Mouse (Mus musculus): ENCODE measurements around the gene Tbce.
A peak's percentile ranks its signal among the peaks of the same experiment; 100 is the strongest.
"Not testable (repeated sequence)": the region's sequence is repeated elsewhere in the genome, so short reads cannot be mapped to it uniquely, and the experiment has no call there.

The Tbce gene

DNA sequence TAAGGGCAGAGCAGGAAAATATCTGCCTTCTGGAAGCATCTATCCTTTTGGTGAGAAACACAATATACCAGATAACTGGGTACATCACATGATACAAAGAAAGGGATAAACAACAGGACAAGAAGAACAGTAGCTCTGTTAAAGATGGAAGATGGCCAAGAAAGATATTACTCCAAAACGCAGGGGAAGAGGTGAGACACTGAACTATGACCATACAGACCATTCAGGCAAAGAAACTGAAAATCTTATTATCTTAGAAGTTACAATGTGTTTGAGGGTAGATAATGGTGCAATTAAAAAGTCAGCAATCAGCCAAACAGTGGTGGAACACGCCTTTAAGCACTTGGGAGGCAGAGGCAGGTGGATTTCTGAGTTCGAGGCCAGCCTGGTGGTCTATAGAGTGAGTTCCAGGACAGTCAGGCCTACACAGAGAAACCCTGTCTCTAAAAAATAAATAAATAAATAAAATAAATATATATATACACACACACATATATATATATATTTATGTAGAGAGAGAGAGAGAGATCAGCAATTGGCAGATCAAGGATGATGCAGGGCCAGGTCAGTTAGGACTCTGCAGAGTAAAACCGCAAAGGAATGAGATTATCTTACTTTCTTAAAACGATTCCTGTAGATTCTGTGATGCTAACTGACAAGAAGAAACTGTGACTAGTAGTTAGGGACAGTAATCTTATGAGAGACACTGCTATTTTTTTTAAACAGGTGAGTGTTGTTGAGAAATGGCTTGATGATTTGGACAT is 5.9 kb downstream of the Tbce start:
- DNase-seq (ENCODE audit: low spot score), result no peak

DNA sequence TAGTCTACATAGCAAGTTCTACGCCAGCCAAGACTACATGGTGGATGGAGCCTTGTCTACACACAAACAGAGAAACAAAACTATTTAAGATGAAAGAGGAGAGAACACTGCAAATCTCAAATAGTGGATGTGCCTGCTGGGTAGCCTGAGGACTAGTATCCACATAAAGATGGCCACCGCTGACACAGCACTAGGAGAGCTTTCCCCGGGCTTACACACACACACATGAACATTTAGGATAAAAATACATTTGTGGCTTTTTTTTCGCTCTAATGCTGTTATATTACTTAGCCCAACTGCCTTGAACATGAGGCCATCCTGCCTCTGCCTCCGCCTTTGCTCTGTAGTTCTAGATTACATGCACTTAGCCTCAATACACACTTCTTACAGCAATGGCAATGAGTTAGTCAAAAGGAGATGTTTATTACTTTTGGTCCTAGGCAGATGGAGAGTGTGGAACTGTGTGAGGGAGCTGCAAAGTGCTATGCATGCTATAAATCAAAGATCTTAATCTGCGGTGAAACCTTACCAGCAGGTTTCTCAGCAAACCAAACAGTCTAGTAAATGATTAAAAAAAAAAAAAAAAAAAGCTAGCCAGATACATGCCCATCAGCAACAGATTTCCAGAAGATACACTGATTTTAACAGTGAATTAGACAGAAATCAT is 13.2 kb downstream of the Tbce start:
- DNase-seq (ENCODE audit: low spot score), result no peak

DNA sequence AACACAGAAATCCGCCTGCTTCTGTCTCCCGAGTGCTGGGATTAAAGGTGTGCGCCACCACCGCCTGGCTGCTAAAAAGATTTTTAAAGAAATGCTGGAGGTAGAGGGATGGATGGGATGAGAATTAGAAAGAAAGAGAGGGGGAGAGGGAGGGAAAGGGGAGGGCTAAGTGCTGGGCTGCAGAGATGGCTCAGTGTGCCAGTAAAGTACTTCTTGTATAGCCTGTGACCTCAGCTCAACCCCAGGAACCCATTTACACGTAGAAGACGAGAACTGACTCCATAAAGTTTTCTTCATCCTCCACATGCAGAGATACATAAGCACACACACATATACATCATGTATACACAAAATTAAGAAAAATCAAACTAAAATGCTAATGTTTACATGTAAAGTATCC is 13.9 kb downstream of the Tbce start:
- DNase-seq (ENCODE audit: low spot score), result no peak

DNA sequence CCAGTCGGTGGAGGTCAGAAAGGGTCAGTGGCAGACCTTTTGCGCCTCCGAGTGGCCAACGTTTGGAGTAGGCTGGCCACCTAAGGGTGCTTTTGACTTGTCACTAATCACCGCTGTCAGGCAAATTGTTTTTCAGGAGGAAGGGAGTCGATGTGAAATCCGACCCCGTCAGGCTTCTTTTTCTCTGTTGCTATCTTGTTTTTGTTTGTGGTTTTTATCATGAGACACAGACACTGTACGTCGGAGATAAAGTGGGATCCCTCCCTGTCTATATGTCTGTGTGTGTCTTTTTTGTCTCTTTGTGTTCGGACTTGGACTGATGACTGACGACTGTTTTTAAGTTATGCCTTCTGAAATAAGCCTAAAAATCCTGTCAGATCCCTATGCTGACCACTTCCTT is 18.0 kb downstream of the Tbce start:
- DNase-seq (ENCODE audit: low spot score), result not testable (repeated sequence)

DNA sequence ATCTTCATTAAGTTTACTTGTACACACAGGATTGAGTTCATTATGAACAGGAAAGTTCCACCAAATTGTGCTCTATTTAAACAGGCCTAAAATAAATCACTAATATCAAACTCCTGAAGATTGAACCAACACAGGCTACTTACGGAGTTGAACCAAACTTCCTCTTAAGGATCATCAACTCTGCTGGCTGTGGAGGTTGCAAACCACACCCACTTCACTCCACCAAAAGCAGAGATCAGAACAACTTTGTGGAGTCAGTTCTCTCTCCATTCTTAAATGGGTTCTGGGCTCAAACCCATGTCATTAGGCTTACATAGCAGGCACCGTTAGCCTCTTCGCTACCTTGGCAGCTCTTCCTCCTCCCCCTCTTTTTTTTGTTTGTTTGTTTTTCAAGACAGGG is 20.6 kb downstream of the Tbce start:
- DNase-seq (ENCODE audit: low spot score), result no peak

DNA sequence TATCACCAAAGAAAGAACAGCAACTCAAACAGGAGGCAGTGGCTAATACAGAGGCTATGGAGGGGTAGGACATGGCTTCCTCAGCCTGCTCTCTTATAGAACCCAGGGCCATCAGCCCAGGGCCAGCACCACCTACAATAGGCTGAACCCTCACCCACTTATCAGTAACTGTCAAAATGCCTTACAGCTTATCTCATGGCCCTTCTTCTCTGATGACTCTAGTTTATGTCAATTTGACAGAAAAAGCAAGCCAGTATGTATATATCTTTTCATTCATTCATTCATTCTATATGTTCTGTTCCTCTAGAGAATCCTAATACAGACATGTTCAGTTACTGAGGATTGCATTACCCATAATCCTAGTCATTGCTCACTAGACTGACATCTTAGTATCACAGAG is 21.2 kb downstream of the Tbce start:
- no peak for DNase-seq (ENCODE audit: low spot score)

DNA sequence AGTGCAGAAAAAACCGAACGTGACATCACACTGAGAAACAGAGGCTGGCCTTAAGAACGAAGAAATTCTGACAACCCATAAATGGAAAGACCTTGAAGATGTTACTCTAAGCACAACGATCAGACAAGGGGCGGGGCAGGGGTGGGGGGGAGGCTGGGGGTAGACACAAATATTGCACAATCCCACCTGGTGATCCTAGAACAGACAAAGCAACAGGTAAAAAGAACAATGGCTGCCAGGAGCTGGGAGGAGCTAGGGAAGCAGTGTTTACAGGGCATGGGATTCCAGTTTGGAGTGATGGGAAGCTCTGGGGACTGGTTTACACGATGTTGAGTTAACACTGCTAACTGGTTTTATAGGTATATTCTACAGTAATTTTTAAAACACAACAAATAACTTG is 23.8 kb downstream of the Tbce start:
- DNase-seq (ENCODE audit: low spot score), result no peak

DNA sequence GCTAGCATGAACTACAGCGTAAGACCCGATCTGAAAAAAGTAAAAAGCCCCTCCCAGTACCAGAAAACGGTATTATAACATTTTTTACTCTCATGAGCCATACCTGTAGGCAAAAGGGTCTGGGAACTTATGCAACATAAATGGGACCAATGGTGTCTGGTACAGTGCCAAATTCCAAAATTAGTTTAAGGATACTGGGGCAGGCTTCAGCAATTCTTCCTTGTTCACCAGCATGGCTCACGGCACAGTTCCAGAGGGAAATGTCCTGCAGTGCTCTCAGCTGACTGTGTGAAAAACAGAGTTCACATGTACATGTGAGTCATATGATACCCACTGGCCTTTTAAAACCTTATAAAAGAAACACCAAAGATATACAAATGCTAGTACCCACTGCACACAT is 24.9 kb downstream of the Tbce start:
- DNase-seq (ENCODE audit: low spot score), result no peak

DNA sequence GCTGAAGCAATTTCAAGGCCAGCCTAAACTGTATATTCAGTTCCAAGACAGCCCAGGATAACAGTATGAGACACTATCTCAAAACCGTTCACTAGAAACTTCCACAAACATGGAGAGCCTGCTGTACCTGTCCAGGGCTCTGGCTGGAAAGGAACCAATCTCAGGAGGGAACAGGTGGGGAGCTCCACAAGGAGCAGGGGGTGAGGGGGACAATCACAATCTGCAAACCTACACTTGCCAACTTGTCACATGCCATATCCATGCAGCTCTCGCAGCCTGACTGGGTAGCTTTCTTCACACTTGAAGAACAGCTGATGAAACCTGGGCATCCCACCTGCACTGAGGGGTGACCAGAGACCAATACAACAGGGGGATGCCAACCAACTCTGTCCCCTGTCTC is 25.4 kb downstream of the Tbce start:
- no peak for DNase-seq (ENCODE audit: low spot score)

DNA sequence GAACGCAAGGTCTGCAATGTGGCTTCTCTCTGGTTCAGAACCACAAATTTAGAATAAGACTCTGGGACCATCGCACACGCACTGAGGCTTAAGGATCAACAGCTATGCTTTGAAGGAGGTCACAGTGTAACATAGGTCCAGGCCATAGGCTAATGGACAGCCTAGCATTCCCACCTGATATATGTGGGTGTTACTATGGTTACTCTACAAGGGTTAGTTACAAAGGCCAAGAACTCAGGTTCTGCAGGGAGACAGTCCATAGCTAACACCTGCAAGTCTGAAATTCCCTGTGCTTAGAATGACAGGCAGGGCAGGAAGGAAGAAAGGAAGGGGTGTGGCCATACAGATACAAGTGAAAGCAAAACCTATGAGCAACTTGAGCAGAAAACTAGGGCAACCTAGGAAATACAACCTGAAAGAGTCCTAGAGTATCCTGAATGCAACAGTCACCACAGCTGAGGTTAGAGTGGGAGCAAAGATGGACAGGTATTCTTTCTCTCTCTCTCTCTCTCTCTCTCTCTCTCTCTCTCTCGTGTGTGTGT is 27.9 kb downstream of the Tbce start:
- no peak for DNase-seq (ENCODE audit: low spot score)

DNA sequence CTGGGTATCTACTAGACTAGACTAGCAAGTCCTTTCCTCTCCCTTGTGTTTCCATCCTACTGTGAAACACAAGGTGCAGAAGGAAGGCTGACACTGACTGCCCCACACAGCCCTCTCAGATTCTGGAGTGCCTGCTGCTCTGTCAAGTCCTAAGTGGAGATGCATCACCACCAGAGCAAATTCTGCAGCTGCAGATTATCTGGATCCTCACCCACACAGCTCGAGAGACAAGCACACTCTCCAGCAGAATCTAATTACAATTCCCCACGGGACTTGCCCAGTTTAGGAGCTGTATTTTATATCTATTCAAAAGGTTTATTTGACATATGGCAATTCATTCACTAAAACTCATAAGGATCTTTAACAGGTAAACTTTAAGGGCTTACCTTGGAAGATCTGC is 33.4 kb downstream of the Tbce start:
- DNase-seq (ENCODE audit: low spot score), result no peak

DNA sequence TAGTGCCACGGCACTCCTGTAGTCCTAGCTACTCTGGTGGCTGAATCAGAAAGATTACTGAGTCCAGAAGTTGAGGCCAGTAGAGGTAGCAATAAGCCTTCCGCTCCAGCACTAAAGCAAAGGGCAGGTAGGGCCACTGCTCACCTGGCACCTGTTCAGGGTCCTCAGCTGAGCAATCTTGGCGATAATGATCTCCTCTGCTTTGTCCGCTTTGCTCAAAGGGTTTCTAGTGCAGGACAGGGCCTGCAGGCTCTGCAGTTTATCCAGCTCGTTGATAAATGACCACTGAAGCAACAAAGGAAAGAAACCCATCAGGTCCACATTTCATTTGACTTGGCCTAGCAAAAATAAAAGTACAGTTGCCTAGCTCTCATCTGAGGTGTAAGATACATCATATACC is 34.4 kb downstream of the Tbce start:
- DNase-seq (ENCODE audit: low spot score), result no peak

DNA sequence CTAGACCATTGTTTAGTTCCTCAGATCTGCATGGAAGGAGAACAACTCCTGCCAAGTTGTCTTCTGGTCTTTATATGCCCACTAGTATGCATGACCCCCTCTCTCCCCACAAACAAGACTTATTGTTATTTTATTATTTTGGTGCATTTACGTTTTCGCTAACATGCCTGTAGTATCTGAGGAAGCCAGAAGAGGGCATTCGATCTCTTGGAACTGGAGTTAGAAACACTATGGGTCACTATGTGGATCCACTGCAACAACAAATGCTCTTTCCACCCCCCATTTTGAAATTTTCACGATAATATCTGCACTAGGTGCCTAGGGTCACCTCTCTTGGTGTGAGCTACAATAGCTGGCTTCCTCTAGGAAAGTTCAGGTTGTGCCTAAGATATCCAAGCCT is 35.4 kb downstream of the Tbce start:
- no peak for DNase-seq (ENCODE audit: low spot score)

DNA sequence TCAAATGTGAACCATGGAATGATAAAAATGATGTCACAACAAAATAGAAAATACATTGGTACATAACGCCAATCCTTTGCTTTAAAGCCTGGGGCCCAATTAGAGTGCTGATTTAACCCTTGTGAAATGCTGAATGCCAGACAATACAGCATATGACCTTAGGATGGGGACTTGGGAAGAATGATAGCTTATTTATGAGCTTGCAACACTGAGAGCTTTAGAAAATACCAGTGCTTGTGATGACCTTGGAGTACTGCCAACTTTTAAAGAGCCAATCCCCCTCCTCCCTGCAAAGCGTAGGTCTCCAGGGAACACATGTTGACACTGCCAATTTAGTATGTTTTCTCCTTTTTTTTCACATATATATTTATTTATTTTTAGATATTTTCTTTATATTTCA is 36.7 kb downstream of the Tbce start:
- DNase-seq (ENCODE audit: low spot score), result peak; percentile 20

DNA sequence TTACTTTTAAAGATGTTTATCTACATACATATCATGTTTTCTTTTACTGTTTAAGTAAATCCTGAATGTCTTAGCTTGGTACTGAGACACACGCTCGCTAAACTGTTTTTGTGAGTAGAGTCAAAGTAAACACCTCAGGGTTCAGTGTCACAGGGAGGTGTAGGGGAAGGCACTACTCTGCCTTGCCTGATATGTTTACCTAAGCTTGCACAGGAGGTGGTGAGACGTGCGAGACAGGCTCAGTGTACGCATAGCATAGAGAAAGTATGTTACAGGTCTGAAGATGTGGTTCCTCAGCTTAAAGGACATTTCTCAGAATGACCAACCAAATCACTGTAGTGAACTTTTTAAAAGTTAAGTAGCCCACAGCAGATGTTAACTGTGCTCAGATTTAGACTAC is 42.0 kb downstream of the Tbce start:
- DNase-seq (ENCODE audit: low spot score), result no peak

DNA sequence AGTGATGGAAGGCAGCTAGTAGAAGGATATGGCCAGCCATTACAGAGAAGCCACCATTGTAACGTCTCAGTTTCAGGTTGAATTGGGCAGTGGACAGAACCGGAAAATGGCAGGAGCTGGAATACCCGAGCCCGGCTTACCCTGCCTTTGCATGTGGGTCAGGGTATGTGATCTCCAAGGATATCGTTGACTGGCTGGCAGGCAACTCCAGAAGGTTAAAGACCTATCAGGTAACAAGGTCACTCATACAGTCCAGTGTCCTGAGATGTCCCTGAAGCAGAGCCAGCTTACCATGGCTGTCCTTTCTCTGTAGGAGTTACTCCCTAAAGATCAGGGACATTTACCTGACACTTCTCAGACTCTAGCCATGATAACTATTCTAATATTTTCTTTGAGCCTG is 44.4 kb downstream of the Tbce start:
- DNase-seq (ENCODE audit: low spot score), result no peak

DNA sequence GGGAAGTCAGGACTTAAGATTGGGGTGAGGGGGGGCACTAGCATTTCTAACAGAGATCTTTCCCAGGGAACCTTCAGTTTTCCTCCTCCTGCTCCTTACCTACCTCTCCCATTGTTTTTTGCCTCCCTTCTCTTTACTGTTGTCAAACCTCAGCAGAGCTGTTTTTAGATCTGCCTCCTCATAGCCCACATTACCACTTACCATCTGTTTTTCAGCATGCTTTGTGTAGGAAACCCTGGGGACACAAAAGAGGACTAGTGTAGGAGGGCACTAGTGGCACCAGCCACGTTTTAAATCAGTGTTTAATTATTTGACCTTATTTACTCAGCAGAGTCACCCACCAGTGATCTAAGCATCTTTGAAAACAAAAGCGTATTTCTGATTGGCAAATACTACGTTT is 46.4 kb downstream of the Tbce start:
- no peak for DNase-seq (ENCODE audit: low spot score)

DNA sequence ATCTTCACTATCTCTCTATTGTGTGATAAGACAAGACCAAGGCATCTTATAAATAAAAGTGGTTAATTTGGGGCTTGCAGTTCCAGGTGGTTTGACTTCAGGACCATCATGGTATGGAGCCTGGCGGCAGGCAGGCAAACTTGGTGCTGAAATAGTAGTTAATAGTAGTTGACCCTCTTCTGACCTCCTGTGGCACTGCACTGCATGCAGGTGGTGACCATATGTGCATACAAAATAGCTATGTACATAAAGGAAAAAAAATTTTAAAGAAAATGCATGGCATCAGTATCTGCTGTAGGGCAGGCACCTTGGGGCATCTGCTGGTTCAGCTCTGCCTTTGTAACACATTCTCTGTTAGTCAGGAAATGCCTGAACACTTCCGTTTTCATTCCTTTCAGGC is 49.0 kb downstream of the Tbce start:
- no peak for DNase-seq (ENCODE audit: low spot score)

DNA sequence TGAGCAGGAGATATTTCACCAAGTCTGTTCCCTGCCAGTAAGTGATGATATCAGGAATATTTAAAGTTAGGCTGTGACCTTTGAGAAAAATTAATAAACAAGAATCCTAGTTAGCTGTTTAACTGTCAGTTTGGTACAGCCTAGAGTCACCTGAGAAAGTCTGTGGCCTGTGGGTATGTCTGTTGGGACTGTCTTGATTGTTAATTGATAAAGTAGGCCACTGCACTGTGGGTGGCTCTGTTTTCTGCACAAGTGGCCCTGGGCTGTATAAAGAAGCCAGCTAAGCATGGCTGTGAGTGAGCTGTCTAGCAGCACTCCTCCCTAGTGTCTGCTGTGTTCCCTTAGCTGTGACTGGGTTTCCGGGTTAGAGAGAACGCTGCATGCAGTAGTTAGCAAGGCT is 50.3 kb downstream of the Tbce start:
- no peak for DNase-seq (ENCODE audit: low spot score)

DNA sequence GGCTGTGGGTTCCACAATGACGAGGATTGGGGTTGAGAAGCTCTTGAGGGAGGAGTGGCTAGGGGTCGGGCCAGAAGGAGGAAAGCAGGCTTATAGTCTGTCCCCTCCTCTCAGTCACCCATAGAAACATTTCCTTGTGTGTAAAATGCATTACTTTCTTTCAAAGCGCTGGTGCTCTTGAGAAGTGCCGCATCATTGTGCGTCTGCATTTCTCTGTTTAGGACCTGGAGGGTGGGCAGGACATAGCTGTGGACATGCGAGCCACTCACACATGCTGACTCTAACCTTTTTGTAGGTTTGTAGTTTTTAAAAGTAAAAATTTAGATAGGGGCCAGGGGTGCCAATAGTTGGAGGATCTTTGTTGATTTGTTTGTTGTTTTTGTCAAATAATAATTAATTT is 55.9 kb downstream of the Tbce start:
- DNase-seq (ENCODE audit: low spot score), result no peak

DNA sequence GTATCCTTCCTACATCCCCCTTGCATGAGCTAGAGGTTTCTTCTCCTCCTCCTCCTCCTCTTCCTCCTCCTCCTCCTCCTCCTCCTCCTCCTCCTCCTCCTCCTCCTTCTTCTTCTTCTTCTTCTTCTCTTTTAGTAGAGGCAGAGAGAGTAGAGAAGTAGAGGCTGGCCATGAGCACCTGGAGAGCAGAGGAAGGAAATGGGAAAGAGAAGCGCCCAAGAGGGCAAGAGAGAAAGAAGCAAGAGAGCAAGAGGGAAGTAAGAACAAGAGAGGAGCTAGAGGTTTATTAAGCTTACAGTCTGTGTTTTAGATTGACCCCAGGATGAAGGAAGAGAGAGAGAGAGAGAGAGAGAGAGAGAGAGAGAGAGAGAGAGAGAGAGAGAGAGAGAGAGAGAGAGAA is 57.6 kb downstream of the Tbce start:
- not testable (repeated sequence) for DNase-seq (ENCODE audit: low spot score)

DNA sequence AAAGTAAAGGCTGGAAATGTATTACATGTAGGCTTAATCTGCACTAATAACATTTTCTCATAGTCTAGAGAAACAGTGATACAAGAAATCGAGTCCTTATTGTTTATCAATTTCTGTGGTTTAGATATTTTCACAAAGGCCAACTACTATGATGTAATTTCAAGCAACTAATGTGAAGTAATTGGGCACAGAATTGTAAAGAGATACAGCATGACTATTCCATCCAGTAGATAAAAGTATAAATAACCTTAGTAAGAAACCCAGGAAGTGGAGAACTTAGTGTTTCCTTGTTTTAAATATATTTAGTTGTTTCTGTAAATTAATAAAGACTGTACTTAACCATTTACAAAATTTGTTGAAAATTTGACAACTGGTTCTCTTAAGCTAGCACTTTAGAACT is 69.6 kb downstream of the Tbce start:
- no peak for DNase-seq (ENCODE audit: low spot score)

DNA sequence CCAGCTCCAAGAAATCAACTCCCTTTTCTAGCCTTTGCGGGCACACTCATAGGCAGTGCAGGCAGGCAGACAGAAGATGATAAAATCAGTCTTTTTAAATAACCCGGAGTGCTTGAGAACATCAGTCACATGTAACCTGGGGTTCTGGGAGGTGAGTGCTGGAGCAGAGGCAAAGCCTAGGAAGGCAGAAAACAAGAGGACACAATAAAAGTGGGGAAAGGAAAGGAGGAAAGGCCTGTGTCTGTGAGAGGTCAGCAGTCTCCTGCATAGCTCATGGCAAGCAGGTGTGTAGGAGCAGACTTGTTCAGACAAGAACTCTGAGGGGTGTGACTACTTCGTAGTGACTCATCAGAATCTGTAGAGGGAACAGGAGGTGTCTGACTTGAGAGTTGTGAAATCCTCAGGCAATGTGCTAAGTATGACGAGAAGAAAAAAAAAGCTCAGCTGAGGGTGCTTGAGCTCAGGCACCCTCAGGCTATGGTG is 70.8 kb downstream of the Tbce start:
- DNase-seq (ENCODE audit: low spot score), result no peak

DNA sequence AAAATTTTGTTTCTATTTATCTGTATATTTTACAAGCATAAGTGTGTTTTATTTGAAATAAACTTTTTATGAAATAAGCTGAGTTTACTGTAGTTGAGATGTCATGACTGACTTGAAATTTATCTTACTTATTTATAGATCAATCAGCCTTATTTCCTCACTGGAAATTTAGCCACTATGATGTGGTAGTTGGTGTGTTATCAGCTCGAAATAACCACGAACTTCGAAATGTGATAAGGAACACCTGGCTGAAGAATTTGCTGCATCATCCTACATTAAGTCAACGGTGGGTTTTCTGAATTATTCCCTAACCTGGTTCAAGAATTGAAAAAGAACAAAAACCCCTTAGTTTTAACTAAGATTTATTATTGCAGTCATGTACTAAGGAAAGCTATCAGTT is 73.3 kb downstream of the Tbce start:
- no peak for DNase-seq (ENCODE audit: low spot score)
